Mouse (Mus musculus): ENCODE measurements around the gene Sipa1l2.
"Not testable (repeated sequence)": the region's sequence is repeated elsewhere in the genome, so short reads cannot be mapped to it uniquely, and the experiment has no call there.

The Sipa1l2 gene

DNA sequence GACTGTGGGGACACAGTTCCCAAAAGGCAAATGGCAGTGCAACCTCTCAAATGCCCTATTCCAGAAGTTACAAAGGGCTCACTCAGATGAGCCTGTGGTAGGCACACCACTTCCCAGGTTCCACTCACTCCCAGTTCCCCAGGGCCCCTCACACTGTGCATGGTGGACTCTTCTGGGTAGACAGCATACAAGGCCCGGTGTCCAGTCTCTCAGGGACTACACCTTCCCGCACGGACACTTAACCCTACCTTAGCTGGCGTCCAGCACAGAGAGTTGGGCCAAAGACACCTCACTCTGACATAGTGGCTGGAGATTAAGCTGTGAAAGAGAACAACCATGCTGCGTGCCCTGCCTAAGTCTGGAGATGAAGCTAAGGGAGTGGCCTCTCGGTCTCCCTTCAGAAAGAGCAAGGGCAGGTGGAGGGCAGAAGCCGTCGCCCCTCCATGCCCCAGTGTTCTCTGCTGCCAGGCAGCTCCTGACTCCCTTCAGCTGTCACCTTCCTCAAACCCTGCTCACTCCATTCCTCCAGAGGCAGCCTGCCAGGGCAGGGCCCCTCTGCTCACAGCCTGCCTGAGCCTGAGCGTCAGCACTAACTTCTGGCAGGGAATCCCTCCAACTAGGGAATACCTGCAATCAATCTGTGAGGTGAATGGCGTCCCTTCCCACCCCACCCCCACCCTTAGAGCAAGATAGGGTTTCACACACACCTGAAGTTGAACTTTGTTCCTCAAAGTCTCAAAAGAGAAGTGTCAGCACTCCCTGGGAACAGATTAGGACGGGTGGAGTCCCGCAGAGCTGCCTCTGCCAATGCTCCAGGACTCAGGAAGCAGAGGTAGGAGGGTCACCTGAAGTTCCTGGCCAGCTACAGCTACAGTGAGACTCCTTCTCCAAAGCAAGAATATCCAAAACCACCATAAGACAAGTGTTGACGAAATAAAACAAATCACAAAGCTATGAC, 30.3 kb downstream of the Sipa1l2 start:
- ATAC-seq (ENCODE audit: low TSS enrichment), result peak; percentile 10; the same call in 1 of the 2 replicates

DNA sequence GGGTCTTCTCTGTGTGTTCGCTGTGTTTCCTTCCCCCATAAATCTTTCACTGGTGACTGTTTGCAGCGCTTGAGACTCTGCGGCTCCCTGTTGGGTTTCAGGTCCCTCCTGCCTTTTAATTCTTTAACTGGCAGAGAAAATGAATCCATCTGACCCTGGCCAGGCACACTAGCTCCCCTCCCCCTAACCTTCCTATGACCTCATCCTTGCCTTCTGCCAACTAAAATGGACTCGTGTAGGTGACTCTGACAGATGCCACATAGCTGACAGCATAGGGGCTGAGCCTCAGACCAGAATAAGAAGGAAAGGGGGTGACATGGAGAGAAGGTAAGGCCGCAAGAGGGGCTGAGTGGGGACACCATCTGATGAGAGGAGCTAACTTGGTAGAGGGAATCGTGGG, 31.3 kb downstream of the Sipa1l2 start:
- ATAC-seq (ENCODE audit: low TSS enrichment), result no peak

GRCm38 (mm10) chr8:125533709-125534108, 35.9 kb downstream of the Sipa1l2 start:
- ATAC-seq (ENCODE audit: low TSS enrichment), result peak; percentile 73

DNA sequence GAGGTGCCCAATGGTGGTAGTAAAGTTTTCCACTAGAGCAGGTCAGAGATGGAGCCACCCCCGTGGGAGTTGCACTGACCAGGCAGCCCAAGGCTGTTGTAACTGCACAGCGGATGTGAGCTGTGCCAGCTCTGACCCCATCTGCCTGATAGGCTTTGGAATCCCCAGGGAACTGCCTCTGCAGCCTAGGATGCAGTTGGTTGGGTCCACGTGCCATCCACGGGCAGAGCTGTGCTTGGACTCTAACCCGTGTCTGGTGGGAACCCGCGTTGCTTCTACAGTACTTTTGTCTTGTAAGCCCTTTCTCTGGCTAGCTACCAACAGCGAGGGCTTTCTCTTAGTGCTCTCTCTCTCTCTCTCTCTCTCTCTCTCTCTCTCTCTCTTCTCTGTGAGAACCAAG, 36.7 kb downstream of the Sipa1l2 start:
- no peak for ATAC-seq (ENCODE audit: low TSS enrichment)

GRCm38 (mm10) chr8:125532177-125532576, 37.4 kb downstream of the Sipa1l2 start:
- ATAC-seq (ENCODE audit: low TSS enrichment), result peak; percentile 42; the same call in 1 of the 2 replicates

- no peak for ATAC-seq (ENCODE audit: low TSS enrichment)
These were observed 38.0 kb downstream of the Sipa1l2 start for GRCm38 (mm10) chr8:125531640-125532039.

GRCm38 (mm10) chr8:125531088-125531438, 38.5 kb downstream of the Sipa1l2 start:
- peak; percentile 14; the same call in 1 of the 2 replicates for ATAC-seq (ENCODE audit: low TSS enrichment)

- ATAC-seq (ENCODE audit: low TSS enrichment), result no peak; the same call in 1 of the 2 replicates
These were observed 39.2 kb downstream of the Sipa1l2 start for GRCm38 (mm10) chr8:125530187-125531087.

- no peak for ATAC-seq (ENCODE audit: low TSS enrichment)
These were observed 40.6 kb downstream of the Sipa1l2 start for GRCm38 (mm10) chr8:125529019-125529418.

- ATAC-seq (ENCODE audit: low TSS enrichment), result no peak
These were observed 41.7 kb downstream of the Sipa1l2 start for GRCm38 (mm10) chr8:125527941-125528340.

GRCm38 (mm10) chr8:125526999-125527398, 42.6 kb downstream of the Sipa1l2 start:
- no peak for ATAC-seq (ENCODE audit: low TSS enrichment)

DNA sequence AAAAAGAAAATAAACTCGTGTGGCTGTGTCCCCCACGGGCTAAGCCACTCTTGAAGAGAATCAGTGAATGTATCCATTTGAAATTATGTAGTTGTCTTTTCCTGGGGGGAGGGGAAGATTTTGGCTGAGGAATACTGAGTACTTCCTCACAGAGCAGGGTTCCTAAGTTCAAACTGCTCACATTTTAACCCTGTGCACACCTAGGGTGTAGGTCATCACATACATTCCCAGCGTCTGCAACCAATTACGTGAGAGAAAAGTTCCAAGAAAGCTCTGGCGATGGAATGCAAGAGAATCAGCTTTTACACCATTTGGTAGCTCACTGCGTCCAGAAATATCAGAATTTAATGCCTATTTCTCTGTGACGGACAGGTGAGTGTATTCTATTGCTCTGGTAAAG, 43.0 kb downstream of the Sipa1l2 start:
- ATAC-seq (ENCODE audit: low TSS enrichment), result no peak

DNA sequence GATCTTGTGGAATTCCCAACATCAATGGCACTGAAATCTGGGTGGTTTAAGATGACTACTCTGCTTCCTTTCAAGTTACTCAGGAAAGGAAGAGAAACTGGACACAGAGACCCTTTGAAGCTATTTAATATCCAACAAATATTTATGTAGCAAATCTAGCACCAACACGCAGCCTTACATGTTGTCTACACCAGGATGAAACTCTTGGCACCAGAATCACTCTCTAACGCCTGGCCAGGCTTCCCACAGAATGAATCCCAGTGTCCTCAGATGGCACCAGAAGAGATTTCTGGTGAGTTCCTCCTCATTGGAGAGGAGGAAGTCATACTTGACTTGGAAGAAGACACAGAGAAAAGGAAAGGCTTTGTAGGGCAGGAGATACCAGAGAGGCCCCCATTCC, 45.1 kb downstream of the Sipa1l2 start:
- ATAC-seq (ENCODE audit: low TSS enrichment), result no peak

DNA sequence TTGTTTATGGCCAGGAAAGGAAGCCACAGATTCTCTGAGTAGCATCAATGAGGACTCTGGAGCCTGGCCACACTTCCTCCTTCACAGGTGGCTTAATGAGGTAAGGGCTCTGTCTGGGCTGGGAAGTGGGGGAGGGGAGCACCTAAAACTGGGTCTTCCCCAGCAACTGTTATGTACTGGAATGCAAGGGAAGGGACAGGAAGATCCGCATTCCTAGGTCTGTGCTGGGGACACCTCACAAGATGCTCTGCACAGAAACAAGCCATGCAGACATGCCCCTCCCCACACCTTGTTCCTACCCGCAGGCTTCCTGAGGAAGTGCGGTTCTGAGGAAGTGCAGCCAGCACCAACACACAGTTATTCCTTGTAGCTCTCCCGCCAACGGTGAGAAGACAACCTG, 46.4 kb downstream of the Sipa1l2 start:
- ATAC-seq (ENCODE audit: low TSS enrichment), result no peak

GRCm38 (mm10) chr8:125522151-125522550, 47.5 kb downstream of the Sipa1l2 start:
- ATAC-seq (ENCODE audit: low TSS enrichment), result no peak

GRCm38 (mm10) chr8:125521087-125521486, 48.5 kb downstream of the Sipa1l2 start:
- no peak for ATAC-seq (ENCODE audit: low TSS enrichment)

- ATAC-seq (ENCODE audit: low TSS enrichment), result not testable (repeated sequence)
These were observed 49.3 kb downstream of the Sipa1l2 start for GRCm38 (mm10) chr8:125520308-125520707.

DNA sequence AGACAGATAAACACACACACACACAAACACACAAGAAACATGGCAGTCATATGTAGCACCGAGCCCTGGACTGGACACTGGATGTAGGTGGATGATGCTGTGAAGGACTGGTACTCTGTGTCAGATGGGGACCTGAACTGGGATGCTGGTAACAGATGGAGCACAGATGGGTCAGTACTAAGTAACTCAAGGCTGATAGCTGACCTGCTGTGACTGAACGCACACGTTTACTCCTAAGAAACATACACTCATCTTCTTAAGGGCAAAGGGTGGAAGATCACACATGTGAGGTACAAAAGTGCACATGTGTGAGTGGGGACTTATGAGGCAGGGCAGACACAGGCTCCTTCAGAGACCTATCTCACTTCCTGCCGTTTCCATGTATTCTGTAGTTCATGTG, 50.7 kb downstream of the Sipa1l2 start:
- no peak for ATAC-seq (ENCODE audit: low TSS enrichment)

GRCm38 (mm10) chr8:125518301-125518700, 51.3 kb downstream of the Sipa1l2 start:
- ATAC-seq (ENCODE audit: low TSS enrichment), result no peak

DNA sequence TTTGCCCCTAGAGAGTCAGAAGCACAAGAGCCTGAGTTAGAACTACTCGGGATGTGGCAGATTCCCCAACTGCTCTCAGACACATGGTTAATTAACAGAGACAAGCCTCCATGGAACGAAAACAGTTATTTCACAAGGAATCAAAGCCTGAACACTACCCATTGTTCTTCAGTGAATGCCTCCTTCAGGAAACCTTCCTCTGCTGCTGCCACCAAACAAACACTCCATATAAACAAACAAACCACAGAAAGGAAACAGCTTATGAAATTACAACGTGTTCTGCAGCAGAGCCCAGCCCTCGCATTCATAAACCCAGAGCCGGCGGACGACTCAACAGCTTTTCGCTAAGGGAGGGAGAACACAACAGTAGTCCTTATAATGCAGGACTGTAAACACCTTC, 52.2 kb downstream of the Sipa1l2 start:
- ATAC-seq (ENCODE audit: low TSS enrichment), result no peak

- no peak for ATAC-seq (ENCODE audit: low TSS enrichment)
These were observed 53.3 kb downstream of the Sipa1l2 start for GRCm38 (mm10) chr8:125516115-125516905.

DNA sequence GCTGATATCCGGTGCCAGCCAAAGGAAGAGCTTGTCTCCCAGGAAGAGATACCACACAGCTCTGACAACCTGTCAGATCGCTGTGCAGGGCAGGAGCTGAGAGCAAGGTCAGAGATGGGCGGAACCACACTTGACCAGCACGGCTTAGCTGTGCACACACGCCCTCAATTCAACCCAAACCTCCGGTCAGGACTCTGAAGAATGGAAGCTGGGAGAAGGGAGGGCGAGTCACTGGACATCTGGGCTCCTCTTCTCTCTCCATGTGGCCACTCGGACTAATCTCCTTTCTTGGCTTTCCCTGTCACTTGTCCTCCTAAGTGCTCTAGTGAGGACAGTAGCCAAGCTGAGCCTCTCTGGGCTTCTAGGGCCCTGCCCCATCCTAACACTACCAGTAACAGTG, 53.9 kb downstream of the Sipa1l2 start:
- ATAC-seq (ENCODE audit: low TSS enrichment), result no peak
